Mouse (Mus musculus) olfactory bulb, adult 2 months (tissue): ENCODE data around the gene Nsd1. TPM values are rescaled to one million over a fixed set of nuclear protein-coding genes. Genes with fewer than 3 reads are reported as not detected.

Experiments used
- H3K27ac ChIP-seq: fragments of 200-500 bp; 2 replicates; pipeline ENCODE4 v1.5.1; 2012; ENCODE audit warnings: low read depth, low read length; ENCODE audit not compliant: insufficient read depth
- H3K4me1 ChIP-seq: fragments of 200-500 bp; 2 replicates; pipeline ENCODE4 v1.6.1; 2012; ENCODE audit warnings: low read length; ENCODE audit not compliant: control insufficient read depth, insufficient read depth
- H3K4me3 ChIP-seq: fragments of 200-500 bp; 2 replicates; pipeline ENCODE4 v1.5.1; 2012; ENCODE audit warnings: mild to moderate bottlenecking, low read depth, low read length, moderate library complexity; ENCODE audit not compliant: insufficient read depth
- CTCF ChIP-seq: fragments of 200-500 bp; IDR thresholded peaks from 2 replicates; pipeline ENCODE4 v1.5.1; 2012; ENCODE audit warnings: low read depth, mild to moderate bottlenecking, low read length, moderate library complexity; ENCODE audit not compliant: insufficient read depth
- POLR2A ChIP-seq: fragments of 200-500 bp; IDR thresholded peaks from 2 replicates; pipeline ENCODE4 v1.6.1; 2012; ENCODE audit warnings: mild to moderate bottlenecking, low read depth, low read length, moderate library complexity; ENCODE audit not compliant: insufficient read depth
- WGBS: fragments of 180-500 bp; shearing (Covaris S2); methylation state at CpG from one replicate; pipeline ENCODE4 v1.1.7; 2018; 5-methylcytosine and 5-hydroxymethylcytosine counted together
- polyA plus RNA-seq: library from polyadenylated mRNA; stranded (reverse); fragments of >200 nt; gene quantifications from 2 replicates; pipeline ENCODE4 v1.2.4, GENCODE M21; 2012; ENCODE audit warnings: low replicate concordance; ENCODE audit not compliant: missing spikeins, insufficient read depth, insufficient read length

The Nsd1 gene
- polyA plus RNA-seq, 1 experiment, result 82.3 TPM

DNA sequence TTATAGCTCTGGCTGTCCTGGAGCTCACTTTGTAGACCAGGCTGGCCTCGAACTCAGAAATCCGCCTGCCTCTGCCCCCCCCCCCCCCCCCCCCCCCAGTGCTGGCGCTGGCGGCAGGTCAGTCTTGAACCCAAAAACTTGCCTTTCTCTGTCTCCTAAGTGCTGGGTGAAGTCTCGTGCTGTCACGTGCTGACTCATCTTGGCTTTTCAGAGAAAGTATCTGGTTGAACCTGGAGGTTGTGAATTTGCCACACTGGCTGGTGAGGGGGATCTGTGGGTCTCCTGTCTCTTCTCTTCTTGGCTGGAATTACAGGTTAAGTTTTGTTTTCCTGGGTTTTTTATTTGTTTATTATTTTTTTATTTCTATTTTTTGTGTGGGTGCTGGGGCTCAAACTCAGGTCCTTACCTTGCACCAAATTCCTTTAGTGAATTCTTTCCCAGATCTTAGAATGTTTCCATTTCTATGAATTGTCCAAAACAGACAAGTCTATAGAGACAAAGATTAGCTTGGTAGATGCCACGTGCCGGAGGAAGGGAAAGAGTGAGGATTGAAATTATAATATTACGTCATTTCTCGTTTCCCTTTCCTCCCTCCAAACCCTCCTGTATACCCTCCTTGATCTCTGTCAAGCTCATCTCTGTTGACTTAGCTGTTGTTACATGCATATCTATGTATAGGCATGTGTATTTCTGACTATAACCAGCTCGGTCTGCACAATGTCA is 4.8 kb upstream of the Nsd1 start:
- Histone ChIP-seq H3K4me3 (no peak overlapping the region), H3K4me1 (peaks cover 4% of the 10 kb centered on the region; the same call in 1 of the 2 replicates), H3K27ac (no peak overlapping the region)
- WGBS, result 84% methylated on average over 9 of the region's 11 CpGs
- TF ChIP-seq POLR2A, result no peak
- TF ChIP-seq CTCF, result no peak

- 95% methylated on average over 6 of the region's 6 CpGs for WGBS
- TF ChIP-seq CTCF (no peak), POLR2A (no peak)
- Histone ChIP-seq H3K4me3 (no peak overlapping the region), H3K27ac (no peak overlapping the region), H3K4me1 (peaks cover 12% of the 10 kb centered on the region)
Observed at GRCm38 (mm10) chr13:55205448-55206205, 4.0 kb upstream of the Nsd1 start.

- H3K4me1 ChIP-seq, result peaks cover 19% of the 10 kb centered on the region
- 82% methylated on average over 13 of the region's 13 CpGs for WGBS
- no peak overlapping the region for H3K27ac ChIP-seq
Observed at GRCm38 (mm10) chr13:55208837-55209648, 539 bp upstream of the Nsd1 start.

GRCm38 (mm10) chr13:55210193-55210970 is 800 bp downstream of the Nsd1 start:
- Histone ChIP-seq H3K4me3 (peak overlapping the region; percentile 55), H3K4me1 (peaks cover 19% of the 10 kb centered on the region), H3K27ac (peak overlapping the region; percentile 83)
- WGBS, result 6% methylated on average over 67 of the region's 77 CpGs
- TF ChIP-seq CTCF, result no peak
- TF ChIP-seq POLR2A, result no peak

More at GRCm38 (mm10) chr13:55208837-55209648, 539 bp upstream of the Nsd1 start:
- H3K4me3 ChIP-seq, result no peak overlapping the region
- TF ChIP-seq POLR2A (no peak), CTCF (no peak)

DNA sequence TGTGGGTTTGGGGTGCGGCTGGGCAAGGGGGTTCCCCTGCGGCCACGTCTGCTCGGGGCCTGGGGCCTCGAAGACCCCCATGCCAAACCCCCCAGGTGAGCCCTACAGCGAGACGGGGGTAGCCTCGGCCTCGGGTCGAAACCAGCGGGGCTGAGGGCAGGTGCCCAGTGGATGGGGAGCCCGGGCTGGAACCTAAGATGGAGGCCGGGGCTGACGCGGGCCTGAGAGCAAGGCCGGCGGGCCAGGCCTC is 1.3 kb downstream of the Nsd1 start:
- Histone ChIP-seq H3K4me1 (peaks cover 19% of the 10 kb centered on the region), H3K27ac (peak overlapping the region; percentile 83), H3K4me3 (peak overlapping the region; percentile 55)
- 2% methylated on average over 17 of the region's 17 CpGs for WGBS
- TF ChIP-seq POLR2A, result no peak
- no peak for TF ChIP-seq CTCF

GRCm38 (mm10) chr13:55211221-55212010 is 1.8 kb downstream of the Nsd1 start:
- TF ChIP-seq POLR2A (peak; percentile 55), CTCF (no peak)
- Histone ChIP-seq H3K27ac (peak overlapping the region; percentile 83), H3K4me1 (peaks cover 19% of the 10 kb centered on the region), H3K4me3 (peak overlapping the region; percentile 66)
- WGBS, result under 1% methylated on average over 52 of the region's 93 CpGs

DNA sequence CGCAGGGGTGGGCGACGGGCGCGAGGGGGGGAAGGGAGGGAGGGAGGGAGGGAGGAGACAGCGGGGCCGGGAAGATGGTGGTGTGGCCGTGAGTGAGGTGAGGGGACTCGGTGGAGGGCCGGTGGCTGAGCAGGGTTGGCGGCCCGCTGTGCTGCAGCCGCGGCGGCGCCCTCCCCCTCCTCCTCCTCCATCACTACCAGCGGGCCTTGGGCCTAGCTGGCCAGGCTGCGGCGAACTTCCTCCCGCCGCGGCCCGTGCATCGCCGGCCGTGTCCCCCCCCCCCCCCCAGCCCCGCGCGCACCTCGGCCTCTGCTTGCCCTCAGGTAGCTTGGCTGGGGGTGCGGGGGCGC is 2.4 kb downstream of the Nsd1 start:
- peaks cover 19% of the 10 kb centered on the region for H3K4me1 ChIP-seq
- H3K4me3 ChIP-seq, result peak overlapping the region; percentile 66
- peak overlapping the region; percentile 94 for H3K27ac ChIP-seq
- TF ChIP-seq POLR2A (no peak), CTCF (no peak)
- WGBS, result 4% methylated on average over 6 of the region's 32 CpGs
